Mouse (Mus musculus): Measurements from ENCODE around the gene Mau2. TPM values are rescaled to one million over a fixed set of nuclear protein-coding genes. Genes with fewer than 3 reads are reported as not detected.

The Mau2 gene
- polyA plus RNA-seq, 2 experiments: 50.5 to 85.5 TPM

DNA sequence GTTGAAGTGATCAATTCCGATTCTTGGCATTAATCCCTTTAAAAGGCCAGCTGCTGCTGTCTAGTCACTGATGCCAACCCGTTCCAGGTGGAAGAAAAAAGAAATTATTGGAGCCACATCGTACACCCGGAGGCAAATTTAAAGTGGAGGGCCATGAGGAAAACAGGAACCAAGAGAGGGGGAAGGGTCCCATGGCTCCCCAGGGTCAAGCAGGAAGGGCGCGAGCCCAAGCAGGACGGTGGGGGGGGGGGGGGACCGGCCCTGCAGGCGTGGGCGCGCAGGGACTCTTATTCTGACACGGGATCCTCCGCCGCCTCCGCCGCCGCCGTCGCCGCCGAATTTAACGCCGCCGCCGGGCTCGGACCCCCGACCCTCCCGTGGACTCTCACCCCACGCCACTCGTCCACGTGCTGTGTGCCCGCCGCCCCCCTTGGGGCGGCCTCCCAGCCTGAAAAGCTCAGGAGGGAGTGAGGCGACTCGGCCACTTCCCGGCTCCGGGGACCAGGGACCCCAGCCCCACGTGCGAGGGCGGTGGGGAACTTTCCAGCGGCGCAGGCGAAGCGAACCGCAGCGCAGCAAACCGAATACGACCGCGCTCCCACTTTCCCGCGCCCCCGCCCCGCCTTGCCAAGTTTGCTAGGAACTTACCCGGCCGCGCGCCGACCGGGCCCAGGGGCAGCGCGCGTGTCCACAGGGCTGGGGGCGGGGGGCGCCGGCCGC, 68.9 kb downstream of the Mau2 start:
- Histone ChIP-seq H3K36me3 (ENCODE audit: control insufficient read depth, insufficient read depth, low read length) (no peaks in the 10 kb centered on the region), H3K27me3 (ENCODE audit: control insufficient read depth, insufficient read depth, low read length) (no peaks in the 10 kb centered on the region), H3K4me3 (replicated peaks; ENCODE audit: low read length) (peak overlapping the region; percentile 97), H3K9me3 (ENCODE audit: control insufficient read depth, low read length) (no peaks in the 10 kb centered on the region), H3K27ac (replicated peaks; ENCODE audit: low read depth, low read length) (peak overlapping the region; percentile 86), H3K4me1 (ENCODE audit: control insufficient read depth, insufficient read depth, low read length) (peaks cover 27% of the 10 kb centered on the region), H3K9ac (ENCODE audit: low read depth, low read length, severe bottlenecking) (peak overlapping the region; percentile 92), H3K4me2 (replicated peaks; ENCODE audit: low read depth, low read length, severe bottlenecking) (peak overlapping the region; percentile 59)
- no peak for TF ChIP-seq POLR2A (IDR thresholded peaks at IDR 0.05; ENCODE audit: borderline replicate concordance, extremely low read depth, insufficient read depth, insufficient read length)
- DNase-seq (ENCODE audit: low spot score) (peak; percentile 28), ATAC-seq (ENCODE audit: low FRiP score, low read depth) (peak; percentile 16; the same call in 1 of the 2 replicates)
- under 1% methylated on average over 34 of the region's 68 CpGs for WGBS

DNA sequence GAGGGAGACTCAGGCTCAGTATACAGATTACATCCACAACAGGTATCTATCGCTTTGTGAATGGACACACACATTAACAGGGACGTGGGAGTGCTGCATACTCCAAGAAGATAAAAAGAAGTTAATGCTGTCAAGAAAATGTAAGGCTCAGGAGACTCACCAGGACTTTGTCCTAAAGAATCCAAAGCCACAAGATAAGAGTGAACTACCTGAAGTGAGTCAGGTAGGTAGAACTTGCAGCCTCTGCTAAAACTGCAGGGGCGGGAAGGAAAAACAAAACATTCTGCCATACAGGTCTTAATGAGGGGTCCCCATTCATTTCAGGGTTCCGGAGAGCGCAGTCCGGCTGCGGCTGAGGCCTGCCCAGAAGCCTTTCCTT, 69.5 kb downstream of the Mau2 start:
- H3K4me3 ChIP-seq (replicated peaks; ENCODE audit: low read length): peak overlapping the region; percentile 97
- no peak overlapping the region for H3K27ac ChIP-seq (replicated peaks; ENCODE audit: low read depth, low read length)
- peaks cover 27% of the 10 kb centered on the region for H3K4me1 ChIP-seq (ENCODE audit: control insufficient read depth, insufficient read depth, low read length)
- peak overlapping the region; percentile 59 for H3K4me2 ChIP-seq (replicated peaks; ENCODE audit: low read depth, low read length, severe bottlenecking)
- no peaks in the 10 kb centered on the region for H3K27me3 ChIP-seq (ENCODE audit: control insufficient read depth, insufficient read depth, low read length)
- no peaks in the 10 kb centered on the region for H3K9me3 ChIP-seq (ENCODE audit: control insufficient read depth, low read length)
- 15% methylated on average over 7 of the region's 7 CpGs for WGBS
- DNase-seq (ENCODE audit: low spot score) (no peak), ATAC-seq (ENCODE audit: low FRiP score, low read depth) (no peak)
- peak overlapping the region; percentile 92 for H3K9ac ChIP-seq (ENCODE audit: low read depth, low read length, severe bottlenecking)
- TF ChIP-seq POLR2A (IDR thresholded peaks at IDR 0.05; ENCODE audit: borderline replicate concordance, extremely low read depth, insufficient read depth, insufficient read length): no peak
- no peaks in the 10 kb centered on the region for H3K36me3 ChIP-seq (ENCODE audit: control insufficient read depth, insufficient read depth, low read length)

DNA sequence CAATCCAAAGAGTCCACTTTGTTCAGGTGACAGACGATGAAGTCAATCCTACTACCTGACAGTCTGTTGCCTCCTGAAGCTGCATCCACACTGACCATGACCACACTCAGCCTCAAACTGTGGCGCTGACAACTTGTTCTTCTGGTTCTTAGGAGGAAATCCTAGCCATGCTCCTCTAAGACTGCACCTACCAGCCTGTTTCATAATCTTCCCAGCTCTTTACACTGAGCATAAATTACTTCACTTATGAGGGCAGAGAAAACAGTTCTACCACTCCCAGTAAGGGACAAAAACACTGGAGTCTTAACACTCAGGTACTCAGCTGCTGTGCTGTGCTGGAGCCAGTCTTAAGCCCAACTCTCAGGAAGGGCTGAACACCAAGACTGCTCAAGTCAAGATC, 71.7 kb downstream of the Mau2 start:
- Histone ChIP-seq H3K9ac (ENCODE audit: low read depth, low read length, severe bottlenecking) (no peak overlapping the region), H3K4me1 (ENCODE audit: control insufficient read depth, insufficient read depth, low read length) (peaks cover 27% of the 10 kb centered on the region), H3K4me3 (replicated peaks; ENCODE audit: low read length) (no peak overlapping the region), H3K27me3 (ENCODE audit: control insufficient read depth, insufficient read depth, low read length) (no peaks in the 10 kb centered on the region), H3K36me3 (ENCODE audit: control insufficient read depth, insufficient read depth, low read length) (no peaks in the 10 kb centered on the region), H3K27ac (replicated peaks; ENCODE audit: low read depth, low read length) (no peak overlapping the region), H3K9me3 (ENCODE audit: control insufficient read depth, low read length) (no peaks in the 10 kb centered on the region), H3K4me2 (replicated peaks; ENCODE audit: low read depth, low read length, severe bottlenecking) (no peak overlapping the region)
- no peak for TF ChIP-seq POLR2A (IDR thresholded peaks at IDR 0.05; ENCODE audit: borderline replicate concordance, extremely low read depth, insufficient read depth, insufficient read length)
- WGBS: 72% methylated on average over 2 of the region's 2 CpGs
- DNase-seq (ENCODE audit: low spot score): no peak
- ATAC-seq (ENCODE audit: low FRiP score, low read depth): no peak

DNA sequence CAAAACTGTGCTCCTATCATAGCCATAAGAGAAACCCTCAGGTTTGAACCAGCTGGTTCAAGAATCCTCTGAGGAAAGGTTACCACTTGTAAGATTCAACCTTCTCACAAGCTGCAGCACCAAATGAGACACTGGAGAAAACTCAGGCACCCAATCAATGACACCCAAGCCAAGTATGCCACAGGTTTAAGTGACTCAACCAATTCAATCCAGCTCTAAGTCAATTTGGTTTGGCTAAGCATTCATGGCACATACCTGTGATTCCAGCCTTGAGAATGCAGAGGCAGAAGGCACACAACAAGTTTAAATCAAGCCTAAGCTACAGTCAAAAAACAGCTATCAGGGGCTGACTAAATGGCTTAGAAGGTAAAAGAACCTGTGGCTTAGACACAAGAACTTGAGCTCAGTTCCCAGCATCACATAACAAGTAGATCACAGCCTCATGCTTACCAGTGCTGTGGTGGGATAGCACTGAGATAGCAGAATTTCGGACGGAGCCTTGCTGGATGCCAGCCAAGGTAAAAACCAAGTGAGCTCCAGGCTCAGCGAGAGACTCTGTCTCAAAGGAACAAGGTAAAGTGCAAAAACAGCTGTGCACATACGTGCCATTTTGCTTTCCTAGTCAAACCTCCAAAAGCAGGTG, 75.1 kb downstream of the Mau2 start:
- no peak overlapping the region for H3K4me2 ChIP-seq (replicated peaks; ENCODE audit: low read depth, low read length, severe bottlenecking)
- no peak for TF ChIP-seq POLR2A (IDR thresholded peaks at IDR 0.05; ENCODE audit: borderline replicate concordance, extremely low read depth, insufficient read depth, insufficient read length)
- H3K4me3 ChIP-seq (replicated peaks; ENCODE audit: low read length): no peak overlapping the region
- no peaks in the 10 kb centered on the region for H3K27me3 ChIP-seq (ENCODE audit: control insufficient read depth, insufficient read depth, low read length)
- H3K9ac ChIP-seq (ENCODE audit: low read depth, low read length, severe bottlenecking): no peak overlapping the region
- H3K36me3 ChIP-seq (ENCODE audit: control insufficient read depth, insufficient read depth, low read length): no peaks in the 10 kb centered on the region
- H3K4me1 ChIP-seq (ENCODE audit: control insufficient read depth, insufficient read depth, low read length): peaks cover 14% of the 10 kb centered on the region
- ATAC-seq (ENCODE audit: low FRiP score, low read depth) (no peak), DNase-seq (ENCODE audit: low spot score) (no peak)
- H3K9me3 ChIP-seq (ENCODE audit: control insufficient read depth, low read length): no peaks in the 10 kb centered on the region
- H3K27ac ChIP-seq (replicated peaks; ENCODE audit: low read depth, low read length): no peak overlapping the region
- 57% methylated on average over 4 of the region's 4 CpGs for WGBS

Other genes starting within 250 kb of the Mau2 start
- gene Gmip, start 234.1 kb downstream of the Mau2 start, polyA plus RNA-seq (2012; rRNA removed): 25.4 and 27.8 TPM in 2 replicates
- 7.7 and 8.5 TPM in 2 replicates for gene Gmip, start 234.1 kb downstream of the Mau2 start, polyA plus RNA-seq (2014; fragmentation: Nextera tagmentation; extraction: Ambion mirVana)
- 4.1 and 6.4 TPM in 2 replicates for gene Lpar2, start 220.3 kb downstream of the Mau2 start, polyA plus RNA-seq (2012; rRNA removed)
- 1.5 TPM in 2 replicates for gene Lpar2, start 220.3 kb downstream of the Mau2 start, polyA plus RNA-seq (2014; fragmentation: Nextera tagmentation; extraction: Ambion mirVana)
- 6.3 and 6.6 TPM in 2 replicates for gene Pbx4, start 210.2 kb downstream of the Mau2 start, polyA plus RNA-seq (2012; rRNA removed)
- 5.2 and 6.8 TPM in 2 replicates for gene Pbx4, start 210.2 kb downstream of the Mau2 start, polyA plus RNA-seq (2014; fragmentation: Nextera tagmentation; extraction: Ambion mirVana)
- gene Cilp2, start 155.0 kb downstream of the Mau2 start, polyA plus RNA-seq (2012; rRNA removed): 2.6 and 3.6 TPM in 2 replicates
- 1.5 and 1.9 TPM in 2 replicates for gene Cilp2, start 155.0 kb downstream of the Mau2 start, polyA plus RNA-seq (2014; fragmentation: Nextera tagmentation; extraction: Ambion mirVana)
- 0.84 and 1.2 TPM in 2 replicates for gene Tssk6, start 140.6 kb downstream of the Mau2 start, polyA plus RNA-seq (2012; rRNA removed)
- gene Tssk6, start 140.6 kb downstream of the Mau2 start, polyA plus RNA-seq (2014; fragmentation: Nextera tagmentation; extraction: Ambion mirVana): 4.1 TPM in 2 replicates
- gene Ndufa13, start 140.2 kb downstream of the Mau2 start, polyA plus RNA-seq (2012; rRNA removed): 85.3 and 97.4 TPM in 2 replicates
- 187 and 190 TPM in 2 replicates for gene Ndufa13, start 140.2 kb downstream of the Mau2 start, polyA plus RNA-seq (2014; fragmentation: Nextera tagmentation; extraction: Ambion mirVana)
- 5.4 and 8.6 TPM in 2 replicates for gene Yjefn3, start 140.0 kb downstream of the Mau2 start, polyA plus RNA-seq (2012; rRNA removed)
- 4.2 and 5.5 TPM in 2 replicates for gene Yjefn3, start 140.0 kb downstream of the Mau2 start, polyA plus RNA-seq (2014; fragmentation: Nextera tagmentation; extraction: Ambion mirVana)
- gene Gatad2a, start 46.4 kb downstream of the Mau2 start, polyA plus RNA-seq (2012; rRNA removed): 49.2 and 62.3 TPM in 2 replicates
- 65.0 and 78.3 TPM in 2 replicates for gene Gatad2a, start 46.4 kb downstream of the Mau2 start, polyA plus RNA-seq (2014; fragmentation: Nextera tagmentation; extraction: Ambion mirVana)
- 21.3 and 25.4 TPM in 2 replicates for gene Sugp1, start 79 bp upstream of the Mau2 start, polyA plus RNA-seq (2012; rRNA removed)
- gene Sugp1, start 79 bp upstream of the Mau2 start, polyA plus RNA-seq (2014; fragmentation: Nextera tagmentation; extraction: Ambion mirVana): 32.6 and 34.4 TPM in 2 replicates
- 5.2 and 7.2 TPM in 2 replicates for gene Tm6sf2, start 30.2 kb upstream of the Mau2 start, polyA plus RNA-seq (2012; rRNA removed)
- 0.54 and 1.2 TPM in 2 replicates for gene Tm6sf2, start 30.2 kb upstream of the Mau2 start, polyA plus RNA-seq (2014; fragmentation: Nextera tagmentation; extraction: Ambion mirVana)
- gene Hapln4, start 40.7 kb upstream of the Mau2 start, polyA plus RNA-seq (2012; rRNA removed): 0.23 and 0.38 TPM in 2 replicates
- 0.41 TPM in 1 of 2 replicates, not detected in the other for gene Hapln4, start 40.7 kb upstream of the Mau2 start, polyA plus RNA-seq (2014; fragmentation: Nextera tagmentation; extraction: Ambion mirVana)
- gene Ncan, start 78.1 kb upstream of the Mau2 start, polyA plus RNA-seq (2012; rRNA removed): 0.58 and 0.59 TPM in 2 replicates
- 0.25 and 0.48 TPM in 2 replicates for gene Ncan, start 78.1 kb upstream of the Mau2 start, polyA plus RNA-seq (2014; fragmentation: Nextera tagmentation; extraction: Ambion mirVana)
- 17.4 and 19.3 TPM in 2 replicates for gene Nr2c2ap, start 88.6 kb upstream of the Mau2 start, polyA plus RNA-seq (2012; rRNA removed)
- gene Nr2c2ap, start 88.6 kb upstream of the Mau2 start, polyA plus RNA-seq (2014; fragmentation: Nextera tagmentation; extraction: Ambion mirVana): 18.3 and 20.8 TPM in 2 replicates
- gene Rfxank, start 96.4 kb upstream of the Mau2 start, polyA plus RNA-seq (2012; rRNA removed): 33.5 and 38.6 TPM in 2 replicates
- 17.6 and 17.8 TPM in 2 replicates for gene Rfxank, start 96.4 kb upstream of the Mau2 start, polyA plus RNA-seq (2014; fragmentation: Nextera tagmentation; extraction: Ambion mirVana)
- 84.2 and 89.1 TPM in 2 replicates for gene Borcs8, start 96.8 kb upstream of the Mau2 start, polyA plus RNA-seq (2012; rRNA removed)
- gene Borcs8, start 96.8 kb upstream of the Mau2 start, polyA plus RNA-seq (2014; fragmentation: Nextera tagmentation; extraction: Ambion mirVana): 61.4 and 61.8 TPM in 2 replicates
- gene Mef2b, start 97.0 kb upstream of the Mau2 start, polyA plus RNA-seq (2012; rRNA removed): 0.67 and 0.82 TPM in 2 replicates
- gene Mef2b, start 97.0 kb upstream of the Mau2 start, polyA plus RNA-seq (2014; fragmentation: Nextera tagmentation; extraction: Ambion mirVana): 0.37 TPM in 1 of 2 replicates, not detected in the other
- 151 and 303 TPM in 2 replicates for gene Tmem161a, start 129.6 kb upstream of the Mau2 start, polyA plus RNA-seq (2012; rRNA removed)
- 49.9 and 54.9 TPM in 2 replicates for gene Tmem161a, start 129.6 kb upstream of the Mau2 start, polyA plus RNA-seq (2014; fragmentation: Nextera tagmentation; extraction: Ambion mirVana)
- 23.6 and 27.9 TPM in 2 replicates for gene Slc25a42, start 169.6 kb upstream of the Mau2 start, polyA plus RNA-seq (2012; rRNA removed)
- 3.6 and 4.1 TPM in 2 replicates for gene Slc25a42, start 169.6 kb upstream of the Mau2 start, polyA plus RNA-seq (2014; fragmentation: Nextera tagmentation; extraction: Ambion mirVana)
- 78.7 and 84.4 TPM in 2 replicates for gene Sugp2, start 191.5 kb upstream of the Mau2 start, polyA plus RNA-seq (2012; rRNA removed)
- 30.6 and 33.8 TPM in 2 replicates for gene Sugp2, start 191.5 kb upstream of the Mau2 start, polyA plus RNA-seq (2014; fragmentation: Nextera tagmentation; extraction: Ambion mirVana)
- 35.0 and 42.3 TPM in 2 replicates for gene Armc6, start 191.7 kb upstream of the Mau2 start, polyA plus RNA-seq (2012; rRNA removed)
- gene Armc6, start 191.7 kb upstream of the Mau2 start, polyA plus RNA-seq (2014; fragmentation: Nextera tagmentation; extraction: Ambion mirVana): 22.8 and 26.8 TPM in 2 replicates
- gene Homer3, start 240.1 kb upstream of the Mau2 start, polyA plus RNA-seq (2012; rRNA removed): 81.2 and 81.3 TPM in 2 replicates
- gene Homer3, start 240.1 kb upstream of the Mau2 start, polyA plus RNA-seq (2014; fragmentation: Nextera tagmentation; extraction: Ambion mirVana): 38.2 and 43.9 TPM in 2 replicates